Mouse (Mus musculus) gastrocnemius, postnatal 14 days (tissue): ENCODE results near the gene Lpin2. TPM values are rescaled to one million over a fixed set of nuclear protein-coding genes. Genes with fewer than 3 reads are reported as not detected.

Experiments used
- DNase-seq: peaks from one replicate; pipeline ENCODE4 v3.0.0; 2021; ENCODE audit warnings: mixed read lengths
- intact Hi-C: fragments of 180-260 bp; cut with DNase I; formaldehyde crosslinking; loops from one replicate; pipeline ENCODE4 v1.15.1; 2025; ENCODE audit warnings: low total_unique reads
- total RNA-seq, 2 experiments: library from RNA; stranded (reverse); gene quantifications; 2 replicates each; pipeline ENCODE4 v1.2.3; 2021

The Lpin2 gene
- total RNA-seq, 2 experiments from 2014 or later: 6.1 to 6.3 TPM

- no peak for DNase-seq
- intact Hi-C loops: loop anchor here (5.0 kb wide), 1 partner anchor 128 kb away; no protein-coding TSS in a partner anchor
These were observed 12.7 kb downstream of the Lpin2 start for GRCm38 (mm10) chr17:71194906-71195632.

GRCm38 (mm10) chr17:71195633-71196391 is 13.5 kb downstream of the Lpin2 start:
- no peak for DNase-seq
- intact Hi-C loops: loop anchor here (5.0 kb wide), 1 partner anchor 129 kb away; no protein-coding TSS in a partner anchor

GRCm38 (mm10) chr17:71196415-71196814 is 14.1 kb downstream of the Lpin2 start:
- intact Hi-C loops: loop anchor here (5.0 kb wide), 1 partner anchor 129 kb away; no protein-coding TSS in a partner anchor
- no peak for DNase-seq

- intact Hi-C loops: loop anchor here (5.0 kb wide), 1 partner anchor 132 kb away; no protein-coding TSS in a partner anchor
- no peak for DNase-seq
These were observed 17.0 kb downstream of the Lpin2 start for GRCm38 (mm10) chr17:71199346-71199745.

GRCm38 (mm10) chr17:71202136-71202535 is 19.8 kb downstream of the Lpin2 start:
- intact Hi-C loops: no loop called here
- no peak for DNase-seq

- DNase-seq: no peak
- intact Hi-C loops: no loop called here
These were observed 21.8 kb downstream of the Lpin2 start for GRCm38 (mm10) chr17:71203998-71204808.

GRCm38 (mm10) chr17:71204809-71205091 is 22.4 kb downstream of the Lpin2 start:
- no peak for DNase-seq

GRCm38 (mm10) chr17:71206136-71206893 is 24.0 kb downstream of the Lpin2 start:
- intact Hi-C loops: no loop called here
- DNase-seq: no peak

More at GRCm38 (mm10) chr17:71204809-71205091, 22.4 kb downstream of the Lpin2 start:
- intact Hi-C loops: no loop called here

- DNase-seq: no peak
- intact Hi-C loops: no loop called here
These were observed 24.9 kb downstream of the Lpin2 start for GRCm38 (mm10) chr17:71207268-71207667.

- intact Hi-C loops: no loop called here
- DNase-seq: no peak
These were observed 26.0 kb downstream of the Lpin2 start for GRCm38 (mm10) chr17:71208376-71208775.

GRCm38 (mm10) chr17:71208921-71209320 is 26.6 kb downstream of the Lpin2 start:
- intact Hi-C loops: no loop called here
- no peak for DNase-seq

GRCm38 (mm10) chr17:71209936-71210335 is 27.6 kb downstream of the Lpin2 start:
- DNase-seq: no peak
- intact Hi-C loops: no loop called here

- DNase-seq: no peak
- intact Hi-C loops: no loop called here
These were observed 29.7 kb downstream of the Lpin2 start for GRCm38 (mm10) chr17:71211962-71212646.

GRCm38 (mm10) chr17:71213666-71214065 is 31.3 kb downstream of the Lpin2 start:
- no peak for DNase-seq
- intact Hi-C loops: no loop called here

GRCm38 (mm10) chr17:71214514-71215240 is 32.3 kb downstream of the Lpin2 start:
- DNase-seq: no peak
- intact Hi-C loops: no loop called here

GRCm38 (mm10) chr17:71215241-71215839 is 33.0 kb downstream of the Lpin2 start:
- intact Hi-C loops: no loop called here
- no peak for DNase-seq

GRCm38 (mm10) chr17:71216263-71216662 is 33.9 kb downstream of the Lpin2 start:
- intact Hi-C loops: no loop called here
- DNase-seq: no peak
